ENCODE assay signal across 13 mouse cellular contexts in genomic region chr13:37481514-37481913, GRCm38 (mm10).
DNase-seq lines count a peak whose midpoint lies in the region; ATAC-seq and TF ChIP-seq lines count a peak whose summit lies in the region.
"Had no signal": no experiment of that assay in that cellular context is flagged by ENCODE, and none has a peak within 500 bp of the region (broad histone marks: within the 10 kb centered on the region; RNA-seq: fewer than 3 reads in every experiment).

No protein-coding gene starts in this region.

- H3K4me2 ChIP-seq in embryonic facial prominence, embryonic 14.5 days (ENCODE audit: low read depth, low read length), result no peak overlapping the region
- no peak overlapping the region for H3K4me2 ChIP-seq in heart, postnatal 0 days (ENCODE audit: low read depth, low read length)
- no peak overlapping the region; the same call in 1 of the 2 replicates for H3K4me2 ChIP-seq in lung, embryonic 16.5 days (ENCODE audit: low read depth, low read length)
- H3K4me2 ChIP-seq in liver, embryonic 12.5 days, result no peak overlapping the region

- peaks cover 24% of the 10 kb centered on the region for H3K4me1 ChIP-seq in embryonic facial prominence, embryonic 14.5 days (ENCODE audit: control insufficient read depth, insufficient read depth, low read length)
- H3K4me1 ChIP-seq in embryonic facial prominence, embryonic 10.5 days, result peaks cover 36% of the 10 kb centered on the region
- peaks cover 26% of the 10 kb centered on the region for H3K4me1 ChIP-seq in heart, postnatal 0 days (ENCODE audit: control insufficient read depth, insufficient read depth)
- peaks cover 52% of the 10 kb centered on the region for H3K4me1 ChIP-seq in lung, embryonic 16.5 days (replicated peaks; ENCODE audit: control insufficient read depth, insufficient read depth, low read length)
- H3K4me1 ChIP-seq in lung, adult 2 months (ENCODE audit: control insufficient read depth, insufficient read depth, low read length), result peaks cover 33% of the 10 kb centered on the region
- peaks cover 24% of the 10 kb centered on the region for H3K4me1 ChIP-seq in liver, embryonic 12.5 days

- no peaks in the 10 kb centered on the region for H3K36me3 ChIP-seq in embryonic facial prominence, embryonic 14.5 days (ENCODE audit: control insufficient read depth, insufficient read depth, low read length)
- no peaks in the 10 kb centered on the region for H3K36me3 ChIP-seq in embryonic facial prominence, embryonic 10.5 days (replicated peaks)
- H3K36me3 ChIP-seq in heart, postnatal 0 days (replicated peaks; ENCODE audit: control insufficient read depth, insufficient read depth, low read length), result no peaks in the 10 kb centered on the region
- no peaks in the 10 kb centered on the region for H3K36me3 ChIP-seq in lung, embryonic 16.5 days (ENCODE audit: control insufficient read depth, insufficient read depth, low read length)
- H3K36me3 ChIP-seq in liver, embryonic 12.5 days, result no peaks in the 10 kb centered on the region

- H3K4me3 ChIP-seq in embryonic facial prominence, embryonic 14.5 days (ENCODE audit: low read depth, low read length), result no peak overlapping the region
- H3K4me3 ChIP-seq in embryonic facial prominence, embryonic 10.5 days, result no peak overlapping the region
- no peak overlapping the region for H3K4me3 ChIP-seq in heart, postnatal 0 days (ENCODE audit: low read depth, low read length)
- no peak overlapping the region for H3K4me3 ChIP-seq in lung, embryonic 16.5 days (ENCODE audit: low read length)
- H3K4me3 ChIP-seq in lung, adult 2 months (replicated peaks; ENCODE audit: extremely low read depth, low read depth, low read length), result no peak overlapping the region
- H3K4me3 ChIP-seq in liver, embryonic 12.5 days, result no peak overlapping the region

- no peaks in the 10 kb centered on the region for H3K9me3 ChIP-seq in embryonic facial prominence, embryonic 14.5 days (ENCODE audit: control insufficient read depth, low read length)
- H3K9me3 ChIP-seq in embryonic facial prominence, embryonic 10.5 days, result no peaks in the 10 kb centered on the region
- no peaks in the 10 kb centered on the region for H3K9me3 ChIP-seq in heart, postnatal 0 days (replicated peaks; ENCODE audit: control insufficient read depth, low read length)
- H3K9me3 ChIP-seq in lung, embryonic 16.5 days (ENCODE audit: control insufficient read depth, low read length), result no peaks in the 10 kb centered on the region
- no peaks in the 10 kb centered on the region for H3K9me3 ChIP-seq in liver, embryonic 12.5 days (replicated peaks)

- no peak for DNase-seq in embryonic facial prominence, embryonic 14.5 days (ENCODE audit: low spot score)
- no peak for DNase-seq in embryonic facial prominence, embryonic 10.5 days (ENCODE audit: low spot score)
- DNase-seq in heart, postnatal 0 days (ENCODE audit: low spot score), result peak; percentile 3
- no peak for DNase-seq in heart, adult 9 months (ENCODE audit: low spot score in 2 of 2)
- DNase-seq in lung, adult 2 months, result no peak
- DNase-seq: cerebellum, adult 11 months; embryo, embryonic 11 days; gastrocnemius, postnatal 10 days; left cerebral cortex, postnatal 4 days had no signal

- 60% methylated on average over 5 of the region's 5 CpGs for WGBS in embryonic facial prominence, embryonic 14.5 days
- WGBS in embryonic facial prominence, embryonic 10.5 days, result 39% methylated on average over 5 of the region's 5 CpGs
- WGBS in heart, postnatal 0 days, result 58% methylated on average over 5 of the region's 5 CpGs
- WGBS in lung, embryonic 16.5 days, result 40% methylated on average over 5 of the region's 5 CpGs
- WGBS in lung, adult 2 months, result 31% methylated on average over 5 of the region's 5 CpGs
- 35% methylated on average over 5 of the region's 5 CpGs for WGBS in liver, embryonic 12.5 days (ENCODE audit: insufficient replicate concordance)

- no peak for TF ChIP-seq CTCF in heart, postnatal 0 days (IDR thresholded peaks at IDR 0.05; ENCODE audit: low read depth)
- TF ChIP-seq CTCF in lung, adult 2 months (IDR thresholded peaks at IDR 0.05; ENCODE audit: insufficient read depth, low read length), result no peak

- no peak for TF ChIP-seq POLR2A in lung, adult 2 months (IDR thresholded peaks at IDR 0.05; ENCODE audit: borderline replicate concordance, extremely low read depth, low read depth, low read length)

- no peak overlapping the region for H3K9ac ChIP-seq in embryonic facial prominence, embryonic 14.5 days (ENCODE audit: low read depth, low read length)
- no peak overlapping the region for H3K9ac ChIP-seq in heart, postnatal 0 days (replicated peaks; ENCODE audit: low read depth, low read length)
- H3K9ac ChIP-seq in lung, embryonic 16.5 days (ENCODE audit: low read length), result no peak overlapping the region
- H3K9ac ChIP-seq in liver, embryonic 12.5 days, result no peak overlapping the region

- no peaks in the 10 kb centered on the region for H3K27me3 ChIP-seq in embryonic facial prominence, embryonic 14.5 days (replicated peaks; ENCODE audit: control insufficient read depth, insufficient read depth, low read length)
- peaks cover 4% of the 10 kb centered on the region; the same call in 1 of the 2 replicates for H3K27me3 ChIP-seq in embryonic facial prominence, embryonic 10.5 days (replicated peaks; ENCODE audit: low read depth, poor library complexity, severe bottlenecking)
- H3K27me3 ChIP-seq in heart, postnatal 0 days (ENCODE audit: control insufficient read depth, insufficient read depth, low read length), result no peaks in the 10 kb centered on the region
- no peaks in the 10 kb centered on the region for H3K27me3 ChIP-seq in lung, embryonic 16.5 days (ENCODE audit: control insufficient read depth, insufficient read depth, low read depth, low read length)
- H3K27me3 ChIP-seq in liver, embryonic 12.5 days (replicated peaks), result no peaks in the 10 kb centered on the region

- no peak for ATAC-seq in embryonic facial prominence, embryonic 14.5 days (ENCODE audit: low read depth)
- ATAC-seq in heart, postnatal 0 days (ENCODE audit: insufficient read depth, low read depth), result no peak
- ATAC-seq in lung, embryonic 16.5 days (ENCODE audit: low read depth), result no peak
- ATAC-seq in liver, embryonic 12.5 days, result no peak
- no peak for ATAC-seq in megakaryocyte progenitor cell, adult 5-6 weeks (replicated peaks; ENCODE audit: poor library complexity)
- ATAC-seq: hindbrain, embryonic 16.5 days had no signal

- TF ChIP-seq EP300 in heart, postnatal 0 days (IDR thresholded peaks at IDR 0.05; ENCODE audit: low read depth), result no peak

- H3K27ac ChIP-seq in embryonic facial prominence, embryonic 14.5 days (replicated peaks; ENCODE audit: low read depth, low read length), result peak overlapping the region; percentile 84; the same call in 1 of the 2 replicates
- H3K27ac ChIP-seq in embryonic facial prominence, embryonic 10.5 days (replicated peaks), result no peak overlapping the region
- peak overlapping the region; percentile 88 for H3K27ac ChIP-seq in heart, postnatal 0 days (ENCODE audit: low read depth)
- H3K27ac ChIP-seq in lung, embryonic 16.5 days (ENCODE audit: low read length), result peak overlapping the region; percentile 99
- peak overlapping the region; percentile 61 for H3K27ac ChIP-seq in liver, embryonic 12.5 days
